ENCODE assay signal across 18 mouse cellular contexts in the genomic region with DNA sequence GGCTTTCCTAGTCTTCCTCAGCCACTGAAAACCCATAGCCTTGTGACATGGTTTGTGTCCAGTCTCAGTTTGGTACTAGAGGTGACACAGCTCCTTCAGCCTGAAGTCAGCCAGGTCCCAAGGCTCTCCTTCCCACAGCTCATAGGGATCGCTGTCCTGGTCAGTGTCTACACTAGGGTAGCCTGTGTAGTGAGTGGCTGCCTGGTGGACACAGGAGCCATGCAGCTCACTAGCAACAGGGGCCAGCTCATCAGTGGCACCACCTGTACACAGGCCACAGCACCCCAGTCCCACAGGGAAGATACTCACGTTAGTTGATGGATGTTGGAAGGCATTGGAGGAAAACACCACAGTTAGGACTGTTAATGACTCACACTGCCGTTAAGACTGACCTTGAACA.
"Had no signal": no experiment of that assay in that cellular context is flagged by ENCODE, and none has a peak within 500 bp of the region (broad histone marks: within the 10 kb centered on the region; RNA-seq: fewer than 3 reads in every experiment).

No protein-coding gene starts in this region.

- H3K27ac ChIP-seq: kidney, postnatal 0 days; limb, embryonic 13.5 days; midbrain, embryonic 15.5 days had no signal

- DNase-seq: kidney, postnatal 4 days; left cerebral cortex, postnatal 4 days; lung, embryonic 14.5 days; lung, postnatal 10 days; lung, postnatal 4 days; retina, postnatal 1 day; right cerebral cortex, postnatal 4 days; spleen, adult 18-20 months; thymus, adult 2 months; thymus, postnatal 25 days had no signal

- H3K9ac ChIP-seq: limb, embryonic 13.5 days; lung, embryonic 14.5 days; midbrain, embryonic 15.5 days; neural tube, embryonic 13.5 days had no signal

- ATAC-seq: midbrain, embryonic 15.5 days had no signal

- H3K4me3 ChIP-seq: layer of hippocampus, adult 2 months; limb, embryonic 13.5 days; megakaryocyte, embryonic 14.5 days; midbrain, embryonic 15.5 days; neural tube, embryonic 13.5 days had no signal

- H3K27me3 ChIP-seq: limb, embryonic 13.5 days; megakaryocyte, embryonic 14.5 days; midbrain, embryonic 15.5 days; neural tube, embryonic 13.5 days had no signal

- H3K9me3 ChIP-seq: limb, embryonic 13.5 days; megakaryocyte, embryonic 14.5 days; midbrain, embryonic 15.5 days; neural tube, embryonic 13.5 days had no signal

- H3K4me2 ChIP-seq: limb, embryonic 13.5 days; liver, embryonic 11.5 days; lung, embryonic 14.5 days; midbrain, embryonic 11.5 days; midbrain, embryonic 15.5 days; neural tube, embryonic 13.5 days had no signal

- H3K4me1 ChIP-seq: limb, embryonic 13.5 days; midbrain, embryonic 15.5 days; neural tube, embryonic 13.5 days had no signal
